Mouse (Mus musculus) brown adipose tissue, adult 24 weeks (tissue): Measurements from ENCODE around the gene Spata3. TPM values are rescaled to one million over a fixed set of nuclear protein-coding genes. Genes with fewer than 3 reads are reported as not detected.
"Not testable (repeated sequence)": the region's sequence is repeated elsewhere in the genome, so short reads cannot be mapped to it uniquely, and the experiment has no call there.

ENCODE experiments used
- H3K27ac ChIP-seq: fragments of 200-500 bp; replicated peaks from 2 replicates; pipeline ENCODE4 v1.5.1; 2012; ENCODE audit warnings: low read depth, mild to moderate bottlenecking, low read length
- H3K4me1 ChIP-seq: fragments of 200-500 bp; 2 replicates; pipeline ENCODE4 v1.6.1; 2012; ENCODE audit warnings: low read length, mixed read lengths; ENCODE audit not compliant: control insufficient read depth, insufficient read depth, insufficient read length
- H3K4me3 ChIP-seq: fragments of 200-500 bp; 2 replicates; pipeline ENCODE4 v1.5.1; 2012; ENCODE audit warnings: low read depth, mild to moderate bottlenecking, low read length, moderate library complexity; ENCODE audit not compliant: insufficient read depth
- polyA plus RNA-seq: library from polyadenylated mRNA; stranded (reverse); fragments of >200 nt; gene quantifications from 2 replicates; pipeline ENCODE4 v1.2.4, GENCODE M21; 2012; ENCODE audit not compliant: missing spikeins, insufficient read depth, insufficient read length

Spata3 gene
- polyA plus RNA-seq, 1 experiment = not detected

DNA sequence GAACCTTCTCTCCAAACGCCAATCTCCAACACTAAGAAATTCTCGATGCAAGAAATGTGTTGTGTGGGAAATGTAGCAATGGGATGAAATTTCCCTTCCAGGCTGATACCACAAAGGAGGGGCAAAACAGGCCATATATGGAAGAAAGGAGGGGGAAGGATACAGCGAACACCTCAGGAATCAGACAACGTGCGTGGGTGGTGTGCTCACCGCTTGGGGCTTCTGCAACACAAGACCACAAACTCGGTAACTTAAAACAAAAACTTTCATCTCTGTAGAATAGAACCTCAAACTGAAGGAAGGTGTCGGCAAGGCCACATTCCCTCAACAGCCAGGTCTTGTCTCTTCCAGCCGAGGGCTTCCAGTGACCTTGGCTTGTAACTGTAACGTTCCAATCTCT is 11.1 kb upstream of the Spata3 start:
- no peaks in the 10 kb centered on the region for H3K4me1 ChIP-seq
- H3K4me3 ChIP-seq = no peak overlapping the region
- H3K27ac ChIP-seq = no peak overlapping the region

DNA sequence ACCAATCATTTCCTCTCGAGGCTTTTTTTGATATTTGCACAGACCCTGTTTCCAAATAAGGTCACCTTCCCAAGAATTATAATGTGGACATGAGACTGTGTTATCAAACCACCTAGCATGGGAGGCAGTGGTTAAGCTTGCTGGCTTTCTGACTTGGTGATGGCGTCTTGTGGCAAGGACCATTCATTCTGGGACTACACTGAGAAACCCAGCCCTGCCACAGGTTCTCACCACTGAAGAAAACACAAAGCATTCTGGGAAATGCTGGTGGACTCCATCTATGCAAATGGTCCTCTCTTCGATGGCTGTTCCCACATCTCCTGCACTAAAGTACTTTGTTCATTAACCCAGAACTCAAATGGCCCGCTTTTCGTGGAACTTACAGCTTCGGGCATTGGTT is 10.6 kb upstream of the Spata3 start:
- H3K4me3 ChIP-seq = no peak overlapping the region
- no peak overlapping the region for H3K27ac ChIP-seq
- H3K4me1 ChIP-seq = no peaks in the 10 kb centered on the region

GRCm38 (mm10) chr1:86007778-86008177 is 8.8 kb upstream of the Spata3 start:
- Histone ChIP-seq H3K4me1 (no peaks in the 10 kb centered on the region), H3K4me3 (no peak overlapping the region), H3K27ac (no peak overlapping the region)

GRCm38 (mm10) chr1:86015758-86016157 is 858 bp upstream of the Spata3 start:
- not testable (repeated sequence) for H3K27ac ChIP-seq, H3K4me3 ChIP-seq, H3K4me1 ChIP-seq

GRCm38 (mm10) chr1:86018235-86019055 is 1.8 kb downstream of the Spata3 start:
- Histone ChIP-seq H3K4me1 (no peaks in the 10 kb centered on the region), H3K27ac (no peak overlapping the region), H3K4me3 (peak overlapping the region; percentile 29; the same call in 1 of the 2 replicates)

DNA sequence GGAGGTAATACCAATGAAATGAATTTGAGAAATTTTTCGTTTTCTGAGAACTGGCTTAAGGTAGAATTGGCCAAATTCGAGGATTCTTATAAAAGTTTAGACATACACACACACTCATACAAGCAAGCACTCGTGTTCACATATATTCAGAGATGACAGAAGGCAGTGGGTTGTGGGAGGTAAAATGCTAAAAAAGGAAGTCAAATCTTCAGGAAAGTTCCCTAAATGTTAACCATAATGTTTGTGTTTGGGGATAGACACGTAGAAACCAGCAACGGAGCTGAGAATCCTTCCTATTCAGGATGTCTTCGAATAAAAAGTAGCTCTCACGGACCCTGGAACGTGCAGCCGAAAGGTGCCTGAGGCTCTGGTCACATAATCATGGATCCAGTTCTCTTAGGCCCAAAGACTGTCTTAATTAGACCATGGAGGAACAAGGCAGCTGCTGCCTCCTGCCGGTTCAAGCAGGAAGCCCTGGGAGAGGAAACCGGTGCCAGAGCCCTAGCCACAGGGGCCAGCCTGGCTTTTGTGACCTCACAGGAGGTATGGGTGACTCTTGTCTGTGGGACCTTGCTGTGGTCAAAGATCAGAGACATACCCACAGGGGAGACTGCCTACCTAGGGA is 4.9 kb downstream of the Spata3 start:
- Histone ChIP-seq H3K4me3 (no peak overlapping the region), H3K27ac (no peak overlapping the region), H3K4me1 (no peaks in the 10 kb centered on the region)

GRCm38 (mm10) chr1:86032273-86032987 is 15.8 kb downstream of the Spata3 start:
- no peak overlapping the region for H3K4me3 ChIP-seq
- H3K27ac ChIP-seq = no peak overlapping the region
- H3K4me1 ChIP-seq = no peaks in the 10 kb centered on the region

DNA sequence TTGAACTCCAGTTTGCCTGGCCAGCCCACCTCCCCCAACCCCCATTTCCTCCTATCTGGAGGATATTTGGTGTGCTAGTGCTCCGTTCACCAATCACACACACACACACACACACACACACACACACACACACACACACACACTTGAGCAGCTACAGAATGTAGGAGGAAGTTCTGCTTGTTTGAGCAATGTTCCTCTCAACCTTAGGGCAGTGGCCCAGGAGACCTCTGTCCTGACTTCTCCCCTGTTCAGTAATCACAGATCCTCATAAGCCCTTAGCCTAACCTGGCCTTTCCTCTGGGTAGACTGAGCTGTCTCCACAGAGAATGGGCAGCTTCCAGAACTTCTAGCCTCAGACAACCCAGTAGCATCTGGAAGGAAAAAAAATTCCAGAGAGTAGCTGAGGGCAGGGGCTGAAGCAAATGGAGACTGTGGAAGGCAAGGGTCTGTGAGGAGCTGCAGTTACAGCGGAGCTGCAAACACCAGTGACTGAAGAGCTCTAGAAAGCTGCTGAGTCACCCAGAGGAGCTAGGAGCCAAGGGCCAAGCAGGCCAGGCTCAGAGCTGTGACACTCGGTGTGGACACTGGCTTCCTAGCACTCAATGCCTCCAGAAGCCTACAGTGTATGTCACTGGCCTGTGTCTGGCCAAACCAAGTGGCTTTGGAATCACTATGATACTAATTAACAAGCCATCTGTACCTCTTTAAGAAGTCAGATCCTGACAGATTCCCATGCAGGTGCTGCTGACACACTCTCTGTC is 21.8 kb downstream of the Spata3 start:
- Histone ChIP-seq H3K4me3 (no peak overlapping the region), H3K27ac (peak overlapping the region; percentile 61), H3K4me1 (peaks cover 4% of the 10 kb centered on the region; the same call in 1 of the 2 replicates)

- Histone ChIP-seq H3K27ac (no peak overlapping the region), H3K4me1 (peaks cover 4% of the 10 kb centered on the region; the same call in 1 of the 2 replicates), H3K4me3 (no peak overlapping the region)
Observed at GRCm38 (mm10) chr1:86040131-86040530, 23.5 kb downstream of the Spata3 start.

DNA sequence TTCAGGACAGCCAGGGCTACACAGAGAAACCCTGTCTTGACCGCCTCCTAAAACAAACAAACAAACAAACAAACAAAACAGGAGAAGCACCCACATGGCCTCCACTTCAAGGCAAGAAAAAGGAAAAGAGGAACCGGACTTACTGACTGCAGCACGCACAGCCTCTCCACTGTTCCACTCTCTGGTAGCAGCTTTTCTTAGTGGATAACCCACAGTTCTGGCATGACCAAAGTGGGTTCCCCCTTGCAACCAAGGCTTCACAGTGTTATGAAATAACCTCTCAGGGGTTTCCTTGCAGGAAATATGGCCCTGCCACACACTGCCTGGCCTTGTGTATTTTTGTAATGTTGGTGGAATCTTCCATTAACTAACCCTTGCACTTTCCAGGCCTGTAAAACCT is 24.2 kb downstream of the Spata3 start:
- H3K27ac ChIP-seq = no peak overlapping the region
- no peak overlapping the region for H3K4me3 ChIP-seq
- peaks cover 4% of the 10 kb centered on the region; the same call in 1 of the 2 replicates for H3K4me1 ChIP-seq

DNA sequence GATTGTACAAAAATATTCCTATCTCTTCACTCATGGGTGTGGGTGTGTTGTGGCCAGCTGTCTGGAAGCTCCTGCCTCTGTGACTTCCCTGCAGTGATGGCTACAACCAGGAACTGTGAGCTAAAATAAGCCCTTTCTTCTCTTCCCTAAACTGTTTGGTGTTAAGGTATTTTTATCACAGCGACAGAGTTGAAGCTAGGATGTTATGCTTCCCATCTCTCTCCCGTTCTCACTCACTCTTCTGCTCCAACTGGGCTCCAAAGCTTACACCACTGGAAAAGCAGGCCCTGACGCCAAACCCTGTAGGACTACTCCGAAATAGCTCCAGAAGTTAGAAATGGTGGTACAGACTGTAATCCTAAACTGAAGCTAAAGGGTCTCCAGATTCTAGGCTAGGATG is 28.4 kb downstream of the Spata3 start:
- Histone ChIP-seq H3K4me1 (no peaks in the 10 kb centered on the region; the same call in none of the 2 replicates), H3K4me3 (no peak overlapping the region), H3K27ac (no peak overlapping the region)

DNA sequence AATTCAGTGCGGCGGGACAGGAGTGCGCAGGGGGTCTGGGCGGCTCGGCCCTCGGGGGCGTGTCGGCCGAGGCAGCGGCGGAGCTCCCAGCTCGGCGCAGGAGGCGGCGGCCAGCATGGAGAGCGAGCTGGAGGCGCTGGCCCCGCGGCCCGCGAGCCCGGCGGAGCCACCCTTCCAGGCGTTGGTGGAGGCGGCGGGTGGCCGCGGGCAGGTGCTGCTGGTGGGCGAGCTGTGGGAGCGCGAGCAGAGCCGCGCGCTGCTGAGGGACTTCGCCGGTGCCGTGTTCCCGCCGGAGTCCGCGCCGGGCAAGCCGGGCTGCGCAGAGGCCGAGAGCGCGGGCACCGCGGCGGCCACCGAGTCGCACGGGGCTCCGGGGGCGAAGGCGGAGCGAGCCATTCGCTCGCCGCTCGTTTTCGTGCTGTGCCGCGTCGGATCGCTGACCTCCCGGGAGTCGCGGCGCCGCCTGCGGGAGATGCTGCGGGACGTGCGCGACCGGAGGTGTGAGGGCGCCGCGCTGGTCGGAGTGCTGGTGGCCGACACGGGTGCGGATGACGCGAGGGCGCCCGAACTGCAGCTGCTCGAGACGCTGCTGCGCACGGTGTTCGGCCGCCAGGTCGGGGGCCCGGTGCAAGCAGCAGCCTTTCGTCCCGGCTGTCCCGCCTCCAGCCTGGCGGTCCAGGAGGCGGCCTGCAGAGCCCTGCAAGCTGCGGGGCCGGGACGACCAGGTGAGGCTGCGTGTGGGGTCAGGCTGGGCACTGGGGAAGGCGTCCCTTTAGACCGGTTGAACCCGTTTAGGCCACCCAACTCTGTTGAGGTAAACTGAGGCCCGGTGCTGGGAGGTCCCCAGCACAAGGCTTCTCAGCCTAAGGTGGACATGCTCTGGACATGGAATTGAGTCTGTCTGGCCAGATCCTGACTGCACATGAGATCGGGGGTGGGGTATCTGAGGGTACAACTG is 29.5 kb downstream of the Spata3 start, which contains the start of gene 2810459M11Rik:
2810459M11Rik (plus strand) TSS at position 16 of the 958 bp plus-strand sequence.
- H3K27ac ChIP-seq = no peak within 1 kb of the TSS
- peak within 1 kb of the TSS; percentile 59 for H3K4me3 ChIP-seq
- no peaks in the 10 kb centered on the region; the same call in none of the 2 replicates for H3K4me1 ChIP-seq

DNA sequence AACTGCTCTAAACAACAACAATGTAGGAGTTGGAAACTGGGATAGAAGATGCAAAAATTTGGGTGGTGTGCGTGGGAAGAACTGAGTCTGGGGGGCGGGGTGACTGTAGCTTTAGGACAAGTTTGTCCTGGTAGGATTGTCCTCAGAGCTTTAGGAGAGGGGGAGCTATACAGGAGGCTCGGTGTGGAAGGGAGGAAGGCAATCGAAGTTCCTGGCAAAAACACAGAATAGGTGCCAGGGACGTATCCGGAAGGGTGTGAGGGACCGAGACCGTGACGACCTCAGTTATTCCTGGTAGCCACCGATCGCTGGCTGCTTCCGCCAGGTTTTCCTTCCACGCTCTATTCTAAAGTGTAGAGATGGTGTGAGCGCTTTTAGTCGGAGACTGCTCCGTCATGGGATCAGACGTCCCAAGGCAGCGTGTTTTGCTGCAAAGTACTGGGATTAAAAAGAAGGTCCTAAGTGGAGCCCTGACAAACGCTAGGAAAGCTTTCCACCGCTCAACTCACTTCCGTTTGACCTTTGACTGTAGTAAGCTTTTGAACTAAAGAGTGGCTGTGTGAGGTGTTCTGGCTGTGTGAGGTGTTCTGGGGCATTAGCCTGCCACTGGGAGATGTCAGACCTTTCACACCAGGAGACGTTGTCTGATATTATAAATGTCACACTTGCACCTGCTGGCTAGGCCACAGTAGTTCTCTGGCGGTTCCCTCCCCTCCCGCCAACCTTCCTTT is 30.4 kb downstream of the Spata3 start:
- Histone ChIP-seq H3K4me1 (no peaks in the 10 kb centered on the region; the same call in none of the 2 replicates), H3K4me3 (peak overlapping the region; percentile 59), H3K27ac (no peak overlapping the region)
